Mouse (Mus musculus) left cerebral cortex, adult 2 months (tissue): ENCODE measurements at regions not wholly inside any gene's neighbourhood (a gene's known extent, or its start where the extent isn't known, plus 50 kb on each side); places are given as distances from the start of the nearest gene placed in this dataset.
A peak's percentile ranks its signal among the peaks of the same experiment; 100 is the strongest.

Experiments used
- DNase-seq, 2 experiments: peaks; one replicate each; pipeline ENCODE4 v3.0.0; 2021 to 2022; ENCODE audit warnings: low spot score in 2 of 2, mixed read lengths in 1 of 2; ENCODE audit errors: extremely low spot score in 1 of 2
- H3K27ac ChIP-seq: fragments of 200-600 bp; 2 replicates; pipeline ENCODE4 v1.8.1; 2022
- H3K4me3 ChIP-seq: fragments of 200-600 bp; 2 replicates; pipeline ENCODE4 v1.8.1; 2022
- CTCF ChIP-seq: fragments of 200-600 bp; IDR thresholded peaks from 2 replicates; pipeline ENCODE4 v1.8.1; 2022; ENCODE audit warnings: antibody characterized with exemption, mild to moderate bottlenecking, moderate library complexity
- intact Hi-C: fragments of 180-260 bp; cut with DNase I; formaldehyde crosslinking; loops from one replicate; pipeline ENCODE4 v1.15.1; 2025

GRCm38 (mm10) chr6:50891205-50891526, 236.9 kb upstream of the Npvf start:
- H3K27ac ChIP-seq, result no peak overlapping the region
- intact Hi-C loops, result no loop called here
- DNase-seq, result no peak
- no peak overlapping the region for H3K4me3 ChIP-seq
- no peak for TF ChIP-seq CTCF

GRCm38 (mm10) chr6:50898792-50899191, 244.6 kb upstream of the Npvf start:
- no peak for DNase-seq
- intact Hi-C loops, result no loop called here
- Histone ChIP-seq H3K27ac (no peak overlapping the region), H3K4me3 (no peak overlapping the region)
- TF ChIP-seq CTCF, result peak; percentile 13; the same call in 1 of the 2 replicates

GRCm38 (mm10) chr6:50915166-50916030, 261.2 kb upstream of the Npvf start:
- no peak for TF ChIP-seq CTCF
- Histone ChIP-seq H3K27ac (no peak overlapping the region), H3K4me3 (no peak overlapping the region)
- DNase-seq, result no peak
- intact Hi-C loops, result no loop called here

- H3K4me3 ChIP-seq, result no peak overlapping the region
- TF ChIP-seq CTCF, result no peak
- H3K27ac ChIP-seq, result no peak overlapping the region
- intact Hi-C loops, result no loop called here
- DNase-seq, result no peak
Observed at GRCm38 (mm10) chr6:50918248-50918647, 264.0 kb upstream of the Npvf start.

GRCm38 (mm10) chr6:50922235-50922634, 268.0 kb upstream of the Npvf start:
- no peak for DNase-seq
- Histone ChIP-seq H3K27ac (no peak overlapping the region), H3K4me3 (no peak overlapping the region)
- TF ChIP-seq CTCF, result no peak
- intact Hi-C loops, result no loop called here

GRCm38 (mm10) chr6:50924571-50924970, 270.3 kb upstream of the Npvf start:
- intact Hi-C loops, result no loop called here
- Histone ChIP-seq H3K4me3 (no peak overlapping the region), H3K27ac (no peak overlapping the region)
- no peak for DNase-seq
- no peak for TF ChIP-seq CTCF

GRCm38 (mm10) chr6:50924998-50925397, 270.8 kb upstream of the Npvf start:
- intact Hi-C loops, result no loop called here
- Histone ChIP-seq H3K4me3 (no peak overlapping the region), H3K27ac (no peak overlapping the region)
- DNase-seq, result no peak
- no peak for TF ChIP-seq CTCF

- DNase-seq, result no peak
- Histone ChIP-seq H3K27ac (no peak overlapping the region), H3K4me3 (no peak overlapping the region)
- intact Hi-C loops, result no loop called here
- no peak for TF ChIP-seq CTCF
Observed at GRCm38 (mm10) chr6:50926313-50926712, 272.1 kb upstream of the Npvf start.

- Histone ChIP-seq H3K4me3 (no peak overlapping the region), H3K27ac (no peak overlapping the region)
- intact Hi-C loops, result no loop called here
- no peak for TF ChIP-seq CTCF
- DNase-seq, result no peak
Observed at GRCm38 (mm10) chr6:50929503-50929902, 275.3 kb upstream of the Npvf start.

GRCm38 (mm10) chr6:50933510-50933909, 279.3 kb upstream of the Npvf start:
- H3K27ac ChIP-seq, result no peak overlapping the region
- no peak overlapping the region for H3K4me3 ChIP-seq
- TF ChIP-seq CTCF, result no peak
- intact Hi-C loops, result no loop called here
- DNase-seq, result no peak

GRCm38 (mm10) chr6:50934245-50934644, 280.0 kb upstream of the Npvf start:
- no peak overlapping the region for H3K4me3 ChIP-seq
- intact Hi-C loops, result no loop called here
- DNase-seq, result peak in 1 of 2 experiments; percentile 28
- no peak overlapping the region for H3K27ac ChIP-seq
- TF ChIP-seq CTCF, result no peak

- no peak for TF ChIP-seq CTCF
- no peak for DNase-seq
- Histone ChIP-seq H3K4me3 (no peak overlapping the region), H3K27ac (no peak overlapping the region)
- intact Hi-C loops, result no loop called here
Observed at GRCm38 (mm10) chr6:50936306-50936705, 282.1 kb upstream of the Npvf start.

GRCm38 (mm10) chr6:50937094-50937493, 282.9 kb upstream of the Npvf start:
- TF ChIP-seq CTCF, result no peak; the same call in none of the 2 replicates
- intact Hi-C loops, result loop anchor here (1.0 kb wide), 2 partner anchors 129 to 258 kb away; no protein-coding TSS in a partner anchor

More at GRCm38 (mm10) chr6:50937094-50937493, 282.9 kb upstream of the Npvf start:
- Histone ChIP-seq H3K27ac (no peak overlapping the region), H3K4me3 (no peak overlapping the region)
- DNase-seq, result peak; percentile 60 to 76
